Mouse (Mus musculus) midbrain, embryonic 16.5 days (tissue): ENCODE measurements around the gene Mocs3. TPM values are rescaled to one million over a fixed set of nuclear protein-coding genes. Genes with fewer than 3 reads are reported as not detected.

Experiments used
- ATAC-seq: fragments of 200-750 bp; cut with Nextera tagmentation; 2 replicates; pipeline ENCODE4 v1.8.0; 2017; ENCODE audit warnings: moderate TSS enrichment
- H3K27ac ChIP-seq: fragments of 300-500 bp; sonication (generic); 2 replicates; pipeline ENCODE4 v1.5.1; 2014; ENCODE audit warnings: mild to moderate bottlenecking, low read length, mixed read lengths
- H3K27me3 ChIP-seq: fragments of 300-500 bp; sonication (generic); 2 replicates; pipeline ENCODE4 v1.6.1; 2014; ENCODE audit warnings: low read depth, low read length, mixed read lengths; ENCODE audit not compliant: control insufficient read depth, insufficient read depth
- H3K36me3 ChIP-seq: fragments of 300-500 bp; sonication (generic); 2 replicates; pipeline ENCODE4 v1.6.1; 2014; ENCODE audit warnings: mild to moderate bottlenecking, low read length, moderate library complexity, mixed read lengths; ENCODE audit not compliant: control insufficient read depth, insufficient read depth
- H3K4me1 ChIP-seq: fragments of 300-500 bp; sonication (generic); 2 replicates; pipeline ENCODE4 v1.6.1; 2014; ENCODE audit warnings: mild to moderate bottlenecking, low read length, mixed read lengths; ENCODE audit not compliant: control insufficient read depth, insufficient read depth
- H3K4me2 ChIP-seq: fragments of 300-500 bp; sonication (generic); 2 replicates; pipeline ENCODE4 v1.6.1; 2014; ENCODE audit warnings: mild to moderate bottlenecking, low read length, mixed read lengths
- H3K4me3 ChIP-seq: fragments of 300-500 bp; sonication (generic); 2 replicates; pipeline ENCODE4 v1.5.1; 2014; ENCODE audit warnings: low read depth, mild to moderate bottlenecking, low read length, moderate library complexity, mixed read lengths
- H3K9ac ChIP-seq: fragments of 300-500 bp; sonication (generic); 2 replicates; pipeline ENCODE4 v1.6.1; 2014; ENCODE audit warnings: low read depth, low read length, mixed read lengths
- H3K9me3 ChIP-seq: fragments of 300-500 bp; sonication (generic); replicated peaks from 2 replicates; pipeline ENCODE4 v1.6.1; 2014; ENCODE audit warnings: mild to moderate bottlenecking, low read length, mixed read lengths; ENCODE audit not compliant: control insufficient read depth, poor library complexity, severe bottlenecking
- WGBS: fragments of 180-500 bp; shearing (Covaris S2); extraction: QIAGEN DNeasy Blood & Tissue Kit; methylation state at CpG from one replicate; pipeline ENCODE4 v1.1.7; 2014; 5-methylcytosine and 5-hydroxymethylcytosine counted together
- polyA plus RNA-seq: library from polyadenylated mRNA; unstranded; fragments of >200 nt; fragmentation: Nextera tagmentation; extraction: Ambion mirVana; gene quantifications from 2 replicates; pipeline ENCODE4 v1.2.1, GENCODE M21; 2015

Mocs3 gene
- 7.5 and 8.5 TPM in 2 replicates for polyA plus RNA-seq

DNA sequence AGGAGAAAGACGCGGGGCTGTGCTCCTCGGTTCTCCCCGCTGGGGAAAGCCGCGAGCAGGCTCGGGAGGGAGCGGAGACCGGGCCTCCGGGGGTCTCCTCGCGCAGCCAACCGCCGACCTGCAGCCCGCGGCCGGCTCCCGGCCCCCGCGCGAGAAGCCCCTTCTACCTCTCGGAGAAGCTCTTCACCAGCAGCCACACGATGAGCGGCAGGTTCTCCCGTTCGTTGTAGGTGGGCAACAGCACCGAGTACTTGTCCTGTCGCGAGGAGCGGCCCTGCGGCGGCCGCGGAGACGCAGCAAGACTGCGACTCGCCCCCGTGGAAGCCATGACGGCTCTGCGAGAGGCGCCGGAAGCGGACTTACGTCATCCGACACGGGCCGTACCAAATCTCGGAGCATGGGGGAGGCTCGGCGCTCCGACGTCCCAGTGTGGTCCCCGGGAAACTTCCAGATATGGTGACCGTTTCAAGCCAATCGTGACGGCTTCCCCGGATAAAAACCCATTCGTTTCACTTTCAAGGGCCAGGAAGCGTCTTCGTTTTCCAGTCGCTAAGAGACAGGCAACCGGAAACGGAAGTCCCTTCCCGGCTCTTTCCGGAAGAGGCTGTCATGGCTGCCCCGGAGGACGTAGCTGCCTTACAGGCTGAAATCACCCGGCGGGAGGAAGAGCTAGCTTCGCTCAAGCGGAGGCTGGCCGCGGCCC, at the start of gene Mocs3, which contains the start of the genes Gm20716 and Dpm1:
TSS of gene Mocs3 (plus strand) at position 597 of the 703 bp plus-strand sequence.
TSS of gene Gm20716 (minus strand) at position 339 of the 703 bp plus-strand sequence.
TSS of gene Dpm1 (minus strand) at position 566 of the 703 bp plus-strand sequence.
- H3K36me3 ChIP-seq, result peaks cover 15% of the 10 kb centered on the region

DNA sequence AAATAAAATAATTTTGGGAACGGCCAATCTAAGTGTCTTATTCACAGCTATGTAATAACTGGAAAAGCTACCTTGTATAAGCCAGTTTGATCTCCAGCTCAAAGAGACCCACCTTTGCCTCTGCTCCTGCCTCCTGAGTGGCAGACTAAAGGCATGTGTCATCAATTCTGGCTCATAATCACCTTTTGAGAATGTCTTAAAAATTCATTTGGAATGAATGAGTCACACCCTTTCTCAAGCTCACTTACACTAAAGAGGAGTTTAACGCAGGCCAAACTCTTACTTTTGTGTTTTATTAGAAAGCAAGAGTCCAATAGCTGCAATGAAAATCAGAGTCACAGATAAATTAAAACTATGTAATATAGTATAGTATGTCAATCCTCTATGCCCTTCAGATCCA, 38.6 kb upstream of the Mocs3 start:
- H3K4me3 ChIP-seq, result no peak overlapping the region
- no peak overlapping the region for H3K4me2 ChIP-seq
- no peak for ATAC-seq
- H3K27ac ChIP-seq, result no peak overlapping the region
- WGBS, result 90% methylated on average over 2 of the region's 2 CpGs
- no peaks in the 10 kb centered on the region; the same call in 1 of the 2 replicates for H3K36me3 ChIP-seq
- H3K27me3 ChIP-seq, result no peaks in the 10 kb centered on the region
- peaks cover 37% of the 10 kb centered on the region for H3K4me1 ChIP-seq
- no peaks in the 10 kb centered on the region for H3K9me3 ChIP-seq
- H3K9ac ChIP-seq, result no peak overlapping the region

More for the DNA sequence above, at the start of gene Mocs3, which contains the start of the genes Gm20716 and Dpm1:
- H3K4me3 ChIP-seq, result peak within 1 kb of the TSS; percentile 83
- H3K27ac ChIP-seq, result peak within 1 kb of the TSS; percentile 96
- peak within 1 kb of the TSS; percentile 81 for H3K9ac ChIP-seq
- H3K4me1 ChIP-seq, result peaks cover 35% of the 10 kb centered on the region
- H3K27me3 ChIP-seq, result no peaks in the 10 kb centered on the region
- H3K4me2 ChIP-seq, result peak within 1 kb of the TSS; percentile 94
- H3K9me3 ChIP-seq, result no peaks in the 10 kb centered on the region
- under 1% methylated on average over 72 of the region's 73 CpGs for WGBS
- peak; percentile 91 for ATAC-seq

DNA sequence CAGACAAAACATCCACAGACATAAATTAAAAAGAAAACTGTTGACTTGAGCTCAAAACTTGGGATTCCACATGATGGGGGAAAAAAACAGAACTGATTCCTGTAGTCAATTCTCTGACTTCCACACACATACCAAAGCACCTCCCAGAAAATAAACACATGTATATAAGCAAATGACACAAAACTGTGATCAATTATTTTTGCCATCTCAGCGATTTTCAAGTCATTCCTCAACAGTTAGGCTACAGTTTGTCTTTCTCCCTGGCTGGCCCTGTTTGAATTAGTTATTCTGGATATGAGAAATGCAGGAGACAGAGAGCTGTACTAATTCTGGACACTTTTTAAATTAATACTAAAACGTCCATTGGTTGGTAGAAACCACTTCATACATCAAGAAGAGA, 36.7 kb upstream of the Mocs3 start:
- Histone ChIP-seq H3K27ac (no peak overlapping the region), H3K9me3 (no peaks in the 10 kb centered on the region), H3K4me3 (no peak overlapping the region), H3K4me1 (peaks cover 52% of the 10 kb centered on the region), H3K9ac (no peak overlapping the region), H3K4me2 (no peak overlapping the region), H3K36me3 (no peaks in the 10 kb centered on the region), H3K27me3 (no peaks in the 10 kb centered on the region)
- no peak for ATAC-seq
- 83% methylated on average over 2 of the region's 2 CpGs for WGBS

DNA sequence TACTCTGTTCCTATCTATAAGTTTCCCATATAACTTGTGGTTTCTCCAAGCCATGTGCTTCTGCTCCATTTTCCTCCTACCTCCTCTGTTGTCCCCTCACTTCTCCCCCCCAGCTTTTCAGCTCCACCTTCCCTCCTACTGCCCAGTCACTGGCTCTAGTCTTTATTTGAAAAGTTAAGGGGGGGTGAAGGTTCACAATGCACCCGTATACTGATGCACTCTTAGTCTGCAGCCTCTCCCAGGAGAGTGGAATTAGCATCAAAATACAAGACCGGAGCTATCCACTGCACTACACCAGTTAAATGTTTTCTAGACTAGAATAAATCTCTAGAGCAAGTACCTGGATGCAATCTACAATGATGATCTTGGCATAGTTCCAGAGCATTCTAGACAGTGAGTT, 34.7 kb upstream of the Mocs3 start:
- Histone ChIP-seq H3K9me3 (no peaks in the 10 kb centered on the region), H3K4me2 (no peak overlapping the region), H3K9ac (no peak overlapping the region), H3K4me1 (peaks cover 66% of the 10 kb centered on the region), H3K27me3 (no peaks in the 10 kb centered on the region), H3K4me3 (no peak overlapping the region), H3K36me3 (no peaks in the 10 kb centered on the region), H3K27ac (no peak overlapping the region)
- ATAC-seq, result no peak
- 25% methylated on average over 2 of the region's 2 CpGs for WGBS

- no peak overlapping the region for H3K27ac ChIP-seq
- no peak for ATAC-seq
- WGBS, result 82% methylated on average over 1 of the region's 1 CpGs
- H3K4me2 ChIP-seq, result 0 out of 2 replicates have a peak overlapping the region, but pooled peaks have one; percentile 9
- H3K4me3 ChIP-seq, result no peak overlapping the region
- H3K9me3 ChIP-seq, result no peaks in the 10 kb centered on the region
- H3K9ac ChIP-seq, result no peak overlapping the region
- H3K36me3 ChIP-seq, result no peaks in the 10 kb centered on the region; the same call in 1 of the 2 replicates
- no peaks in the 10 kb centered on the region for H3K27me3 ChIP-seq
- peaks cover 69% of the 10 kb centered on the region for H3K4me1 ChIP-seq
Measured at GRCm38 (mm10) chr2:168198421-168198820, 32.0 kb upstream of the Mocs3 start.

- Histone ChIP-seq H3K4me2 (peak overlapping the region; percentile 16; the same call in 1 of the 2 replicates), H3K27me3 (no peaks in the 10 kb centered on the region), H3K4me1 (peaks cover 76% of the 10 kb centered on the region), H3K9ac (no peak overlapping the region), H3K4me3 (no peak overlapping the region), H3K27ac (no peak overlapping the region), H3K9me3 (no peaks in the 10 kb centered on the region), H3K36me3 (no peaks in the 10 kb centered on the region; the same call in 1 of the 2 replicates)
- 86% methylated on average over 4 of the region's 4 CpGs for WGBS
- ATAC-seq, result no peak
Measured at GRCm38 (mm10) chr2:168199476-168199875, 30.9 kb upstream of the Mocs3 start.

- Histone ChIP-seq H3K36me3 (no peaks in the 10 kb centered on the region; the same call in 1 of the 2 replicates), H3K27me3 (no peaks in the 10 kb centered on the region), H3K4me2 (no peak overlapping the region), H3K4me3 (no peak overlapping the region), H3K4me1 (peaks cover 77% of the 10 kb centered on the region), H3K27ac (no peak overlapping the region), H3K9ac (no peak overlapping the region), H3K9me3 (no peaks in the 10 kb centered on the region)
- ATAC-seq, result no peak
- 88% methylated on average over 4 of the region's 5 CpGs for WGBS
Measured at GRCm38 (mm10) chr2:168200014-168200691, 30.3 kb upstream of the Mocs3 start.

DNA sequence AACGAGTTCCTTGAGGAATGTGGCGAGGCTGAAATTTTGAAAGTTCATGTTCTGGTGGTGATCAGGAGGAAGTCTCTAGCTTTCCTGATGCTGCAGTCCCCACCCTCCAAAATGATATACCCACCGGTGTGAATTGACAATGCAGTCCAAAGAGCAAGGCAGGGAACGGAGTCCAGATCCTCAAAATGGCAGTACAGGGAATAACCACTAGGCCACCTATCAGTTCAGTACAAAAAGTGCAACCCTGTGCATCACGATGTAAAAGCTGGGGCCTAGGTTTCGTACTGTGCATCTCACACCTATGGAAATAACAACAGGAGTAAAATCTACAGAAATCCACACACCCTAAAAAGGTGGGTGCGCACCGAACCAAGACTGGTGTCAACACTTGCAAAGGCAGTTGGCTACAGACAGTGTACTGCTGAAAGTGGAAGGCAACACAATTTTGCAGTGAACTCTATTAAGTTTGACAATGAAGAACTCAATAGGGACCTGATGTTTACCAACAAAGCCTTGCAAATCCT, 25.9 kb upstream of the Mocs3 start:
- no peaks in the 10 kb centered on the region for H3K9me3 ChIP-seq
- no peak for ATAC-seq
- H3K36me3 ChIP-seq, result peaks cover 3% of the 10 kb centered on the region
- no peak overlapping the region; the same call in 1 of the 2 replicates for H3K9ac ChIP-seq
- H3K4me3 ChIP-seq, result peak overlapping the region; percentile 90
- peak overlapping the region; percentile 81 for H3K4me2 ChIP-seq
- WGBS, result 86% methylated on average over 8 of the region's 8 CpGs
- no peaks in the 10 kb centered on the region for H3K27me3 ChIP-seq
- no peak overlapping the region for H3K27ac ChIP-seq
- H3K4me1 ChIP-seq, result peaks cover 43% of the 10 kb centered on the region
